Mouse (Mus musculus) CD4-positive, CD25-positive, alpha-beta regulatory T cell, adult 2 months (primary cell): ENCODE measurements around the gene Olfr178.

ENCODE experiments used
- DNase-seq: peaks from one replicate; pipeline ENCODE4 v3.0.0-alpha.2; 2012; ENCODE audit warnings: low read depth, low spot score

The Olfr178 gene

GRCm38 (mm10) chr16:58891963-58892362, at the start of gene Olfr178:
Olfr178 (minus strand) TSS chr16:58892063.
- no peak for DNase-seq

GRCm38 (mm10) chr16:58929292-58929691, 37.4 kb upstream of the Olfr178 start, which contains the start of gene Olfr180:
Olfr180 (minus strand) TSS chr16:58929392.
- no peak for DNase-seq

GRCm38 (mm10) chr16:58928655-58929054, 36.8 kb upstream of the Olfr178 start, which contains the start of gene Olfr181:
Olfr181 (minus strand) TSS chr16:58928755.
- no peak for DNase-seq

GRCm38 (mm10) chr16:58884416-58884815, 7.4 kb downstream of the Olfr178 start:
- no peak for DNase-seq

GRCm38 (mm10) chr16:58874668-58875067, 17.2 kb downstream of the Olfr178 start, which contains the start of gene Olfr177:
Olfr177 (minus strand) TSS chr16:58874768.
- no peak for DNase-seq

- no peak for DNase-seq
Observed at GRCm38 (mm10) chr16:58861479-58861878, 30.4 kb downstream of the Olfr178 start.

GRCm38 (mm10) chr16:58860032-58860737, 31.7 kb downstream of the Olfr178 start:
- DNase-seq, result no peak
